Mouse (Mus musculus) spleen, postnatal 14 days (tissue): ENCODE results near the gene Plod2.

Source experiments
- DNase-seq, 2 experiments: peaks; one replicate each; pipeline ENCODE4 v3.0.0; 2021 to 2022; ENCODE audit warnings: low spot score in 2 of 2

Plod2 gene

DNA sequence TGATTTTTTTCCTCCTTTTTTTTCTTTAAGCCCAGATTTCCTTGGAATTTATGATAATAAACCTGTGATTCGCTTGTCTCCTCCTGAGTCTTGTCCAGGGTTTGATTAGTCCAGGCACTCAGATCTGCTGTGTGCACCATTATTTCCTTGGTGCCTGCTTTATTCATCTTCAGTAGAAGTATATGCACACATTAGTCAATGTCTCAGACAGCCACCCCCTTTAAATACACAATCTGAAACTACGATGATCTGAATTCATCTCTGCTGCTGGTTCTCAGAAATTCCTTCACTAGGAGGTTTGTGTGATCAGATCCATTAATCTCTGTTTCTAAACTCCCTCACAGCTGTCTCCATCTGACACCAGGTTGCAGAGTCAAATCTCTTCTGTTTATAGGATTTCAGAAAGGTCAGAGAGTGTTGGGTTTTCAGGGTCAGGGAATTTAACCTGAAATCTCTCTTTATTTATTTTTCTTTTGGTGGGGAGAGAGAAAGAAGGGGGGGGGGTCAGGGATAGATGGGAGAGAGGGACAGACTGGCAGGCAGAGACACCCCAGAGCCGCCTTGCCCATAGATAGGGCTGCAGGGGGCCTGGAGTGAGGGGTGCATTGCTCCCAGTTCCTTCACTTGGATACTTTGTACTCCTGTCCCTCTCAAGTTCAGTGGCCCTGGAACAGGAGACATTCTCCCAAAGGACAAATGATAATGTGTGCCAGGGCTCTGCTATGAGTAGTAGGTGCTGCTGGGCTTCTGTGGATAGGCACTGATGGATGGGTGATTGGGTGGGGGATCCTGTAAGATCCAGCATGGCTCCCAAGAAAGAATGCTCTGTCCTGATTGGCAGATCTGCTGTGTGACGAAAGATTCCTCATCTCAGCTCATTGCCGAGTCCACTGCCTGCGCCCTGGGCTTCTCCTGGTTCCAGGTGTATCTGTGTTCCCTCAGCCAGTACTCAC lies 13.3 kb downstream of the Plod2 start:
- DNase-seq = no peak

DNA sequence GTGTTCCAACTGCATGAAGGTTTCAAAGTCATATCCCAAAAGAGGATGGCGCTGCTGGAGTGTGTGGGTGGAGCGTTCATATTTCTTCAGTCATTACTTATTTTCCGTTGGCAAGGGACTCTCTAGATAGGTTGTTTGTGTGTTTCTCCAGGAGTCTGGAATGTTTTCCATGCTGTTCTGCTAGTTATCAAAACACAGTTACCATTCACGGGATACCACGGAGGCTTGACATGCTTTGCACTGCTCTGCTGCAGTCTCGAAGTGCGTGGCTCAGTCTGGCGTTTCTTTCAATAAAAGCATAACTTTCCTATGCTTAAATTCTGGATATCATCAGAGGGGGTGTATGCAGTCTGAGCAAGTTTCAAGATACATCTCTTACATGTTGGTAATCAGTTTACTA lies 17.7 kb downstream of the Plod2 start:
- no peak for DNase-seq

DNA sequence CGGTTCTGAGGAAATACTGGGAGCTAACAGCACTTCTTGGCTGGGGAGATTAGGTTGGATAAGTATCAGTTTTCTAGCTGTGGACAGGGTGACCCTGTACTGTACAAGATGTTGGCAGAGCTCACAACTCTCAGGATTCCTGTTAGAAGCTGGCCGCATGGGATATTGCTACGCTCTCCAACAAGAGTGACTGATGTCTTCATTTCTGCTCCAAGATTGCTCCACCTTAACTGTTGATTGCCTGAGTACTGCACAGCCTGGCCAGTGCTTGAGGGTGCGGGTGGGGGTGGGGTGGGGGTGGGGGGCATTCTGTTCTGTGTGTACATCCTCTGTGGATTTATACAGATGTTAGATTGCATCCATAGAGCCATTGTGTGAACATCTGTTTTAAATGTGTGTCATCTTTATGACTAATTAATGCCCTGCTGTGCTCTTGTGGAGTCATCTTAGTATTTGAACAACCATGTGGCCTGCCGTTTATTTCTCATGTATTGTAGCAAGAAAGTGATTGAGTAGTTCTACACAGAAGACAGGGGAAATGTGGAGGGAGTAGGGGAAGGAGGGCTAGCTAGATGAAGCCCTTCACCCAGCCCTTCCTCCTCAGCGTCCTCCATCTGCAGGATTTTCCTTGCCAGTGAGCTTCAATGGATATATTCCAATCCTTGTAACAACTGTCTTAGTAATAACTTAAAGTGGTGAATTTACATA lies 19.0 kb downstream of the Plod2 start:
- DNase-seq = no peak

DNA sequence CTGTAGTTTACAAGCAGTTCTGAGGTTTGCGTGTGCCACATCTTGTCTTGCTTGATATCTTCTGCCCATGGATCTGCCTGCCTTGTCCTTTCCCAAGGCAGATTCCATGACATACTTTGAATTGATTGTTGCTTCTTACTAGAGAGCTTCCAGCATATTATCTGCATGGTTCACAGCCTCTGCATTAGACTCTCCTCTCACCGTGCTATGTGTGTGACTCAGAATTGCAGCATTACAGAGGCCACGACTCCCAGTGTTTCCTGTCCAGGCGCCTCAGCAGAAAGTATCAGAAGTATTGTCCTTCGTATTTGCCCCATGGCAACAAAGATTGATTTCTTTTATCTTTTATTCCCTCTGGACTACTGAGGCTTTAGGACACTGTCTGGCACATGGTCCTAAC lies 20.4 kb downstream of the Plod2 start:
- no peak for DNase-seq

DNA sequence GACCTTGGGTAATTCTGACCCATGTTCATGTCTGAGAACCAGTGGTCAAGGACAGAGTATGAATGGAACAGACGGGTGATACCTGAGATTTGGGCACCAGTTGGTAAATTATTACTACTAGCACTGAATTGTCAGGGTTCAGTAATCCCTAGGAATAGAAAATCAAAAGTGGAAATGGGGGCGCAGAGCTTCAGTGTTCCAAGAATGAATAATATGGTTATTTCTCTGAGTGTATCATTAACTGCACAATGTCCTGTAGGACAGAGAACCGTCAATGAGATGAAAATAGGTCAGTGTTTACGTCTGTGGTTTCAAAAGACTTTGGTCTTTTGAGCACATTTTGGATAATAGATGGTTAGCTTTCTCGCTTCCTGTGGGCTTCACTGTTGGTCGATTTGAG lies 21.3 kb downstream of the Plod2 start:
- DNase-seq = no peak

DNA sequence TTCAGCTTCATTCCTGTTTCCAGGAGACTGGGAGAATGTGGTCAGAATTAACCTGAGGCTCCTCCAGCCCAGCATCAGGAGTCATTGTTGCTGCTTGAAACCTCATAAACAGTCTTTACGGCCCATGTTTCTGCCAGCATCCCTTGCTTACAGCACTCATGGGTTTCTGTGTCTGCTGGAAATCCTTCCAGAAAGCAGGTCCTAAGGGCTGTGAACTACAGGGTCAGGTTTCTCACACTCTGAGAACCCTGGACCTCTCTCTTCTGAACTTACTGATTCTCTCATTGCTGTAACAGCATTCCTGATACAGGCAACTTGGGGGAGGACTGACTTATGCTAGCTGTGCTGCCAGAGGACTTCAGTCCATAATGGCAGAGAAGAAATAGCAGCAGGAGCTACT lies 22.4 kb downstream of the Plod2 start:
- DNase-seq = no peak

DNA sequence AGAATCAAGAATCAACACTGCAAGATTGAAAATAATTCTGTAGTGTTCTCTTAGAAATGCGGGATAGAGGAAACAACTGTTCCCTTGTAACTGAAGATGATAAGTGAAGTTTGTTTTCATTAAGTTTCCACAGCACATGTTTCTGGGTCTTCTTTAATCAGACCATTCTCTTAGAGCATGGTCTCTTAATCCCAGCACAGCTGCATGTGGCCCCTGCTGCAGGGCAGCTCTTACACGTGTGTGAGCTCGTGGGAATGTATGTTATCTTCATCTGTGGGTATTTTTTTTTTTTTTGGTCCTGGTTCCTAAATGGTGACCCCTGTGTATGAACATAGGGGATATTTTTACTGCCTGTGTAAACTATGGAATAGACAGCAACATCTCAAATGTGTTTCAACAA lies 24.2 kb downstream of the Plod2 start:
- DNase-seq = no peak

DNA sequence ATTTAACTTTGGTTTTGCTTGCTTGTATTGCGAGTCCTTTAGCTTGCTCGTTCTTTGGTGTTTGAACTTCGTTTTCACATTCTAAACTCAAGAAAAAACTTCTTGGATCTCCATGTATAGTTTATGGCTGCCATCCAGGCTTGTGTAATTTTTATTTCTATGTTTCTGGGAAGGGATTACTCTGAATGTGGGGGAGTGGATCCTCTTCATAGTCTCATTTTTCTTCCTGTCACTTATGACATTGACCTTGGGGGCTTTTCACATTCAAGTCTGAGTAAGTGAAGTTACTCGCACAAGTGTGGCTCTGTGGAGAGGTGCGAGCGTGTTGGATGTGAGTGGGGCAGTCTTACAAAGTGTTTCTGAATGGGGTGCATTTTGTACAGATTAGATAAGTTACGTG lies 25.5 kb downstream of the Plod2 start:
- DNase-seq = no peak

DNA sequence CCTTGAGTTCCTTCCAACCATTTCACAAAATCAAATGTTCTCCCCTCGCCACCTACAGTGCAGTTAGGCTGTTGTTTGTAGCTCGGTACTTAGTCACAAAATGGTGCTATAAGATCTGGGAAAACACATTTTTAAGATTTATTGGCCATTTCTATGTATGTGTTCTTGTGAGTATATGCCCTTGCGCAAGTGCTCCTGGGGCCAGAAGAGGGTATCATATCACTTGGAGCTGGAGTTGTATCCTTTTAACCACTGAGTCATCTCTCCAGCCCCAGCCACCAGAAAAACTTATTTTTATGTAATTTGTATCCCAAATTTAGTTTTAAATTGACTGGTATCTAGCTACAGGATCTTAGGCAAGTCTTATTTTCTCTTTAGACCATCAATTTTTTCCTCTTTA lies 26.8 kb downstream of the Plod2 start:
- DNase-seq = no peak

DNA sequence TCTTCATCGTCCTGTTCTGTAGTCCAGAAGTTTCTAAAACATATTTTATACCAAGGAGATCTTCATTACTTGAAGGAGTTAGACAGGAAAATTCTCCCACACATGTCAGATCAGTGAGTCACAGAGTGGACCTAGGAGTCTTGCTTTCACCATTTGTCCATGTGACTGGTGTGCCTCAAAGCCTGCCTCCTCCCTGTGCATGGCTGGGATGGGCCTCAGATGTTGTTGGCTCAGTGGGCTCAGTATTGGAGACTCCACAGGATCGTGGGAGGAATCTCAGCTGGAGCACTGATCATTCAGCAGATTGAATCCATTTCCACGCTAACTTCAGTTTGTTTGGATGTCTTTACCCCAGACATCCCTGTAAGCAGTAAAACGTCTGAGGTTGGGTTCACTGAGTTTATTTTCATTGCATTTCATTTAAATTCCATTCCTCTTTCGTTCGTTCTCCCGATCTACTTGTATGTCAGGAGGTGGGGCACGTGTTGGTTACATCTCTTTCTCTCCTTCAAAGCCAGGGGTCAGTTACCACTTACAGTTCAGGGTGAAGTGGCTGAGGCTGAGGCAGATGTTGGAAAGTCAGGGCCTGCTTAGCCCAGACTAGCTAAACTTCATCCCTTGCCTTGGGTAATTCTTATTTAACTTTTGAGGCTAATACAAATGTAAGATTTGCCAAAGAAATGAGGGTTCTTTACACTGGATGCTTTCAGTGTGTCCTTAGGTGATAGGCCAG lies 30.5 kb downstream of the Plod2 start:
- DNase-seq = no peak

DNA sequence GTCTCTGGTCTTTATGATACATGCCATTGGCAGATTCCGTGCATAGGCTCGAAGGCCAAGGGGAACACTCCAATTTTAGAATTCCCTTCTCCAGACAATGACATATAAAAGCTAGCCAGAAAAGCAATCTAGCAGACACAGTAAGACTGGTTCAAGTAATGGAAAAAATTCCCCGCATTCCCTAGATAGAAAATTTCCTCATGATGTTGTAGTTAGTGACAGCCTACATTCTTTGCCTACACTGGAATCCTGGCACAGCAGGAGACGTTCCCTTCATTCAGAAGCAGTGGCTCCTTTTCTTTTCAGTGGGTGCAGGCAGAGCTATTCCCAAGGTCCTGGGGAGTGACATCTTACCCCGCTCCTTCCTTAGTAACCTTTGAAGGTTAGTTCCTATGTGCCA lies 41.9 kb downstream of the Plod2 start:
- DNase-seq = no peak

DNA sequence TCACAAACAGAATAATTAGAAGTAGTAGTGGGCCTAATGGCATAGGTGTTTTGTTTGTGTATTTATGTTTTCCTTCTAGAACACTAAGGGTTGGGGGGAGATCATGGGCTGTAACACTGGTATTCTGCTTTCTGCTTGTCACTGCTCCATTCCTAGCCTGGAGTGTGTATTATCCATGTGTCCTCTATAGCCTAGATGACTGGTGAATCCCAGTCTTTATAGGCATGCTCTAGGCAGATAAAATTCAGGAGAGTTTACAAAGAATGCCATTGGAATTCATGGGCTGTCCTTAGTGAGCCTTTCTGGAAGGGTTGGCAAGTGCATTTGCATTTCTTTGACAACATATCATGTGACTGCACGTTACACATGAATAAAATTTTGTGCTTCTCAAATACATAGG lies 44.0 kb downstream of the Plod2 start:
- no peak for DNase-seq

DNA sequence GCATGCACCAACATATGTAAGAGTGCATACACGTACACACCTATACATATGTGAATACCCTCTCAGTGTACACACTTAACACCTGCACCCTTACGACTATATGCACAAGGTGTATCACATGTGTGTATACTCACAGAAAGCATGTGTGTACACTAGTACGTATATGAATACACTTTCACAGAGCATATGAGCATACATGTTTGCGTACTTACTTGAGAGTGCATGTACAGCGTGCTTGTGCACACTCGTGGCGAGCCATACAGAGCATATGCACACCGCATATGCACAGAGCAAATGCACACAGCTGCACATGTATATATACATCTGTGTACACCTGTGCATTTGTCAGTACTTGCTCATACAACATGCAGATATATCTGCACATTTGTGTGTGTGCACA lies 45.4 kb downstream of the Plod2 start:
- DNase-seq = no peak

DNA sequence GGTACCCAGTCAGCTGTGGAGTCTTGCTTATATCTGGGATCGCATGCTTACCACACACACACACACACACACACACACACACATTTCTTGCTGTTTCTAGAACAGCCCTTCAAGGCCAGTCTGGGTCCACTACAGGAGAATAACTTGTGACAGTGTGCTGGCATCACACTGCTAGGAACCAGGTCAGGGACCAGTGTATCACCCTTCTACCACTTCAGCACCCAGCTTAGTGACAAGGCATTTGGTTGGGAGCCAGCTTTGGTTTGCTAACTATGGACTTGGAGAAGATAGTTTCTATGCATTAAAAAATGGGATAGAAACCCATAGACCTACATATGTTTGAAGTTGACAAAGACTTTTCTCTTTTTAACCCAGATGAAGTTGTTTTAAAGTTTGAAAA lies 46.2 kb downstream of the Plod2 start:
- DNase-seq = no peak

DNA sequence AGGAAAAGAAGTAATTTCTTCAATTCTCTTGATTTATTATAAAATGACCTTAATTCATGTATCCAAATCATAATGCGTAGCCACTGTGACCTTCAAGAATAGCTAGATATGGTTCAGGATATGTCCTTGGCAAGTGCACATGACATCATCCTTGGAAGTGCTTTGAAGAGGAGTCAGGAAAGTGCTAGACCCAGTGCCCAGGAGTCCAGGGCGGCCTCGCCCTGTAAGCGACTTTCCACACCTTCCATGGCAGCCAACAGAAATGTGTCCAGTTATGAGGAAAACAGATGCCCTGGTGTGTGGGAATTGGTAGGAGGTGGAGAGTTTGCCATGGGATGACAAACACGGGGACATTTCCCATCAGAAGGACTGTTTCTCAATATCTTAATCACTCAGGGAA lies 47.0 kb downstream of the Plod2 start:
- DNase-seq = no peak

DNA sequence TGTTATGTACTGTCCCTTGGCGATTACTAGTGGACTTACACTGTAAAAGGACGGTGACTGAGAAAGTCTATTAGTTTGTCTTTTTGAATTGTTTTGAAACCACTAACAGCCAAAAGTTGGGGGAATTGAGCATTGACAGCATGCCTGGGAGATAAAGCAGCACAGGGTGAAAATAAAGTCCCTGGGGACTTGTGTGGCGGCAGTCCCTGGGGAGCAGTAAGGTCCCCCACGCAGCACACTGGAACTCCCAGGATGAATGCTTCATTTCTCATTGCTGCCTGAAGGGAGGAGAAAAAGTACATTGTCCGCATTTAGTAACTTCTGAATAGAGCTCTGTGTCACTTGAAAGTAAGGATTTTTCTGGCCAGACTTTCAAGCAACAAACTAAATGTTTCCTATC lies 49.5 kb downstream of the Plod2 start:
- DNase-seq = no peak

DNA sequence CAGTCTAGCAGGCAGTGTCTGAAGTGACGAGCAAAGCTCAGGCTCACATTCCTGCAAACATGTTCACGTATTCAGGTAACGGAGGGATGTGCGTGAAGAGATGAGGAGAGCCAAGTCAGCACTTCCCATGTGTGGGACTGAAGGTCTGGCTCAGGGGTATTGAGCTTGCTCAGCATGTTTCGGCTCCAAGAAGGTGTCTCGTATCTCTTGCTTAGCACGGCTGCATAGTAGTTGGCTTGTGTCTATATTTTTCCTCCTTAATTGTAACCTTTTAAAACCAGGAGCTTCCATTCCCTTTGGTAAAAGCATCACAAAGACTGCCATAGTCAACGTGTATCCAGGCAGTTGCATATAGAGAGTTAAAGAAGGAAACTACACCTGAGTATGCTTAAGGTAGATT lies 50.7 kb downstream of the Plod2 start:
- DNase-seq = no peak

DNA sequence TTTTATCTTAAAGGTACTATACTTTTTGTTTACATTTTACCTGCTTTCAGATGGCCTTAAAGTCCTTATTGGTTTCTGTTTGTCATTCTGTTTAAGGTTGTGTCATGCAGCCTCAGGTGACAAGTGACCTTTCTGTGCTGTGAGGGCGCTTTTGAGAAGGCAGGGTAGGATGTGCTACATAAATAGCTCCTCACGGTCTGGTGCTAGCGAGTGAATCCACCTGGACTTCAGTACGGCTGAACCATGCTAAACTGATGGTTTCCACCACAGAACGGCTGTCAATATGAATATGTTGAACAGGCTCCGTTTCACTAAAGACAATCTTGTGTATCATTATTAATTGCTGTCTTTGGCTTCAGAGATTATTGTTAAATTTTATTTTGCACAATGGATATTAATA lies 52.5 kb downstream of the Plod2 start:
- no peak for DNase-seq

DNA sequence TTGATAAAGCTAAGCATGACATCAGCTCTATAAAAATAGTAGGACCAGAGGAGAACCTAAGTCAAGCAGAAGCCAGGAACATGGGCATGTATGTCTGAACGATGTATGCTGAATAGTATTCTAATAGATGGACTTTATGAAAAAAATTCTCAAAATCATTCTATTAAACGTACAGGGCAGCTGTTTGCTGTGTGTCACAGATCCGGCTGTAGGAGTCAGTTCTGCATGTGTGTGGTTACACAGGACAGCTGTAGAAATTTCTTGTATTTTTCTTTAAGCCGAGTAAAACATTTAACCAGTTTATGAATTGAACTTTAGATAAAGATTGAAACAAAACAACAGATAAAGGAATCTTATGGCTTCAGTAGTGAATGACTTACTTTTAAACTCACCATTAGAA lies 53.3 kb downstream of the Plod2 start:
- DNase-seq = no peak

DNA sequence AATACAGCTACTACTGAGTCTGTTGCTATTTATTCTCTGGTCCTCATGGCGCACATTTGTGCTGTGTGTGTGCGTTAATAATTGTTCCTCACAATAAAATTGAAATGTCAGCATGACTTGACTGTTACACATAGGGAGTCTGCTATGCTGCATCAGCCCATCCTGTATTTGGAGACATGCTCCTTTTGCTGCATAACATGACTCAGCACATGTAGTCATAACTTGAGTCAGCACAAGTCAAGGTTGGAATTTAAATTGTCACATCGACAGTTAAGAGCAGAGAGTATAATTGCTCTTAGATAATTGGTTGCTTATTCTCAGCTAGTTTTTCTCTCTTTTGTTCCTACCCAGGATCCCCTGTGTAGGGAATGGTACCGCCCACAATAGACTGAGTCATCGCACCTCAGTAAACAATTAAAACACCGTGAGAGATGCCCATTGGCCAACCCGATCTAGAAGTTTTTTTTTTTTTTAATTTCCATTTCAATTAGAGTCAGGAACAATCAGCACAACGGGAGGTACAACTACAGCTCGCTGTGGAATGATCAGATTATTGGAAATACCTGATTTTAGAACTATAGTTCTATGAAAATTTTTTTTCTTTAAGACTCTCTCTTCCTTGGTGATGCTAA lies 55.0 kb downstream of the Plod2 start:
- no peak for DNase-seq

DNA sequence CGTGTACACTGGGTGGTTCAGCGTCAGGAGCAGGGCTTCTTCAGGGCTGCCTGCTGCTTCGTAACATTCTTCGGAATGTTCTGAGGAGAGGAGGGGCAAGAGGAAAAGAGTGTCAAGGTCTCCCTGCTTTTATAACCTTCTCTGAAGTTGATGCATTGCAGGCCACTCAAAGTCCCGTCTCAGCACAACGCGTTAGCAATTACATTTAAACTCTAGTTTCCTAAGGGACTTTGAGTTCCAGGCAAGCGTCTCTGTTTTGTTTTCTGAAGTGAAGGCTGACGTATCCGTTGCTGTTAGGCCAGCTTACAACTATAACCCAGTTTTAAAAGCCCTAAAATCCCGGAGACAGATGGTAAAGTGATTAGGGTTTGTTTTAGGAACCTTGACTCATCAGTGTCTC lies 55.8 kb downstream of the Plod2 start:
- no peak for DNase-seq

DNA sequence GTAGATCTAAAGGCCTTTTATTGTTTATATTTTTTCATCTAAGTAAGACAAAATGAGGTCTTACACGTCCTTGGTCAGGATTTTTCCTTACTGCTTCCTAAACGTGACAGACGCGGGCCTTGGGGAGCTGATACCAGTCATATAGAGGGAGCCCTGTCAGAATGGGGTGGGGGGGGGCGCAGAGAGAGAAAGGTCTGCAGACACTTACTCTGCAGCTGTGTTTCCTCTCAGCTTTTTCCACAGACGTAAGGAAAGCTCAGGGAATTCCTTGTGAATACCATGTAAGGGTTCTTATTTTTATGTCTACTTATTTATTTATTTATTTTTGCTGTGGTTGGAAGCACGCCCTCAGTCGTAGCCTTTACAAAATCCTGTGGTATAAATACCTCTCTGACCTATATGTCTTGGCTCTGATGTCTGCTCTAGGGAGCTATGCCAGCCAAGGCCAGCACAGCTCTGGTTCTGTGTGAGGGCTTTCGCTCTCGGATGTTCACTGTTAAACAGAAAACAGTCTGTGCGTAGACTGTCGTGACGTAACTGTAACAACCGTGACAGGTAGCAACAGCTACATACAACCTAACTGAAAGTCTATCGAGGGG lies 58.0 kb downstream of the Plod2 start:
- DNase-seq = no peak
